ENCODE assay signal across 8 mouse cellular contexts in the genomic region with DNA sequence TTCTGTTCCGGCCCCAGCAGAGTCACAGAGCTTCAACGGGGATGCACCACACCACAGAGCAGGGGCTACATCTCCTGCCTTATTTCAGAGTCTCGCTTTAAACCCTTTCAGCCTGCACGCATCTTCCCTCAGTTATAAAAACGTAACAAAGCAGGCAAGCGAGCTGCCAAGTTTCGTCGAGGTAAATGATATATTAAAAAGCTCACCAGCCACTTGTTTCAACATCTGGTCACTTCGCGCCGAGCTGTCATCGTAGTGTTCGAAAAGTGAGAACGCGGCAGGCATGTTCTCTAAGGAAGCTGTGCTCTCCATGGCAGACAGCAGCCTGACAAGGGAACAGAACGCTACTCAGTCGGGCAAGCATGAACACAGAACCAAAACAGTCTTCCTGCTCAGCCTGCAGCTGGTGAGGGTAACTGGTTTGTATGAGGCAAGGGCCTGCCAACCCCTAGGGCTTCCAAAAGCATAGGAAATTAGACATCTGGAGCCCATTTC.
DNase-seq lines count a peak whose midpoint lies in the region; ATAC-seq and TF ChIP-seq lines count a peak whose summit lies in the region.
"Had no signal": no experiment of that assay in that cellular context is flagged by ENCODE, and none has a peak within 500 bp of the region (broad histone marks: within the 10 kb centered on the region; RNA-seq: fewer than 3 reads in every experiment).

No protein-coding gene starts in this region.

- H3K9me3 ChIP-seq in embryonic facial prominence, embryonic 13.5 days, result no peaks in the 10 kb centered on the region
- H3K9me3 ChIP-seq in hindbrain, postnatal 0 days (ENCODE audit: low read length), result peaks cover 3% of the 10 kb centered on the region; the same call in 1 of the 2 replicates

- H3K27me3 ChIP-seq in embryonic facial prominence, embryonic 13.5 days, result no peaks in the 10 kb centered on the region
- H3K27me3 ChIP-seq in hindbrain, postnatal 0 days (ENCODE audit: insufficient read depth, low read length), result no peaks in the 10 kb centered on the region

- H3K4me3 ChIP-seq in embryonic facial prominence, embryonic 13.5 days, result peak overlapping the region; percentile 20
- no peak overlapping the region for H3K4me3 ChIP-seq in hindbrain, postnatal 0 days (ENCODE audit: low read length)

- peaks cover 24% of the 10 kb centered on the region for H3K4me1 ChIP-seq in embryonic facial prominence, embryonic 13.5 days
- peaks cover 10% of the 10 kb centered on the region; the same call in 1 of the 2 replicates for H3K4me1 ChIP-seq in hindbrain, postnatal 0 days (ENCODE audit: insufficient read depth, low read length)

- peak overlapping the region; percentile 66 for H3K27ac ChIP-seq in embryonic facial prominence, embryonic 13.5 days
- no peak overlapping the region for H3K27ac ChIP-seq in hindbrain, postnatal 0 days

- 30% methylated on average over 17 of the region's 17 CpGs for WGBS in embryonic facial prominence, embryonic 13.5 days
- WGBS in hindbrain, postnatal 0 days, result 28% methylated on average over 17 of the region's 17 CpGs

- peak; percentile 29 for DNase-seq in left cerebral cortex, adult 11 months (ENCODE audit: low spot score)
- DNase-seq in left cerebral cortex, adult 8-10 months (ENCODE audit: low spot score in 2 of 2), result no peak
- peak; percentile 46 for DNase-seq in hindbrain, postnatal 0 days (ENCODE audit: low spot score)
- DNase-seq in neural tube, embryonic 10.5 days (ENCODE audit: extremely low spot score, low spot score), result peak; percentile 15
- no peak for DNase-seq in urinary bladder, postnatal 14 days (ENCODE audit: low spot score)
- no peak for DNase-seq in urinary bladder, adult 18-20 months (ENCODE audit: low spot score in 2 of 2)
- DNase-seq: heart, adult 18-20 months had no signal

- ATAC-seq in embryonic facial prominence, embryonic 13.5 days (ENCODE audit: insufficient number of reproducible peaks, insufficient read depth, low FRiP score, low TSS enrichment, low read depth), result no peak
- 0 out of 2 replicates have a peak, but pooled peaks have one; percentile 50 for ATAC-seq in hindbrain, postnatal 0 days

- no peaks in the 10 kb centered on the region for H3K36me3 ChIP-seq in embryonic facial prominence, embryonic 13.5 days
- H3K36me3 ChIP-seq in hindbrain, postnatal 0 days (ENCODE audit: insufficient read depth, low read length), result no peaks in the 10 kb centered on the region

- H3K9ac ChIP-seq in embryonic facial prominence, embryonic 13.5 days, result peak overlapping the region; percentile 32; the same call in 1 of the 2 replicates
- H3K9ac ChIP-seq in hindbrain, postnatal 0 days (replicated peaks; ENCODE audit: low read length), result no peak overlapping the region

- H3K4me2 ChIP-seq in embryonic facial prominence, embryonic 13.5 days, result peak overlapping the region; percentile 53
- H3K4me2 ChIP-seq in hindbrain, postnatal 0 days (ENCODE audit: low read depth, low read length), result peak overlapping the region; percentile 17

- TF ChIP-seq CTCF in hindbrain, postnatal 0 days (IDR thresholded peaks at IDR 0.05; ENCODE audit: low read depth), result no peak

Comparison
In these comparisons a context has a peak if more than half of its experiments do, and no peak if none do; other contexts are left out.
1. DNase-seq: peak in left cerebral cortex, adult 11 months (single experiment), hindbrain, postnatal 0 days (single experiment) and neural tube, embryonic 10.5 days (single experiment); none in left cerebral cortex, adult 8-10 months (0 of 2), urinary bladder, postnatal 14 days (single experiment) and urinary bladder, adult 18-20 months (0 of 2).